Mouse (Mus musculus) mesoderm, embryonic 11.5 days (tissue): ENCODE measurements around the gene Kcns1.

Experiments used
- DNase-seq: peaks from one replicate; pipeline ENCODE4 v3.0.0-alpha.2; 2012; ENCODE audit warnings: low read depth, low spot score

The Kcns1 gene

DNA sequence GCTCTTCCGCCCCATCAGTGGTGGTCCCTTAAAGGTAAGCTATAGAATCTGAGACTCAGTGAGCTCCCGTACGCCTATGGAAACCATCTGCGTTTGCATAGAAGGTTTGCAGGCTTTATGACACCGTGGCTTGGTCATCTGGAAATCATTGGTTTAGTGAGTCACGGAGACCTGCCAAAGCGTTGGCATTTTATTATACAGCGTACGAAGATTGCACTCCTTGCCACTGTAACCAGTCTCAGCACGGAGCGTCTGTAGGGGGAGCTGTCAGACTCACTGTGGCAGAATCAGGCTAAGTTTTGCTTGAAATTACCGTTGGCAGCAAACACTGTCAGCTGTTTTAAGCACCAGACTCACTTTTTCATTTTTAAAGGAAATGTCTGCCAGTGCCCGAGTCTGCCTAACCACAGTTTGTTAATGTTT is 44.4 kb downstream of the Kcns1 start:
- DNase-seq, result no peak

DNA sequence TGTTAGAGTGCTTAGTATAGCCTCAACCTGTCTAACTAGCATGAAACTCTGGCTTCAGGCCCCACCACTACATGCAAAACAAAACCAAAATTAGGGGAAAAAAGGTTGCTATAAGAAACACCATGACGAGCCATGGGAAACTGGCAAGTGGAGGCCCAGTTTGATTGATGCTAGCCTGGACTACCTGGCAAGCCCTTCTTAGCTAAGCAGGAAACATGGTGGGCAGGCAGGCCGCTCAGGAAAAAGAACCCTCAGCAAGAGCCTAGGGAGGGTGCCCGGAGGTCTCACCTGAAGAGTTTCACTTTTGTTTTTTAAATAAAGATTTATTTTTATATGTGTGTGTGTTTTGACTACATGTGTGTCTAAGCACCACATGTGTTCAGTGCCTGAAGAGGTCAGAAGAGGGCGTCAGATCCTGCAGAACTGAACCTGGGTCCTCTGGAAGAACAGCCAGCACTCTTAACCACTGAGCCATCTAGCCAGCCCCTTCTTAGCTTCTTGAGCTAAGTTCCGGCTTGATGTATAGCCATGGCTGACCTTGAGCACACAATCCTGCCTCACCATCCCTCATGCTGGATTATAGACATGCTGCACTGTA is 47.6 kb downstream of the Kcns1 start:
- DNase-seq, result no peak

DNA sequence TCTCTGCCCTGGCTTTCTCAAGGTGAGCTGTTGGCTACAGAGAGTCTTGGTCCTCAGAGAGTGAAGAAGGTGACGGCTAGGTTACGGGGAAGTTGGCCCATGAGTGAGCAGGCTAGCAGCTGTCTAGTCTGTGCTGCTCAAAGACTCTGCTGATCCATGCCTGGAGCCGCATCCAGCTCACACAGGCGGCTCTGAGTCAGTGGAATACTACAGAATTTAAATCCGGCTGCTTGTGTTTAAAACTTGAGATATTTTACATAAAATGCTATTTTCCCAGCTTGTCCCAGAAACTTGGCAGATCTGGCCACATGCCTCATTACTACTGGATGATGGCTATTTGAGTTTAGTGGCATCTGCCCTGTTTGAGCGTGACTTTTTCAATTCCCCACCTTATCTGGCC is 51.4 kb downstream of the Kcns1 start:
- DNase-seq, result no peak

DNA sequence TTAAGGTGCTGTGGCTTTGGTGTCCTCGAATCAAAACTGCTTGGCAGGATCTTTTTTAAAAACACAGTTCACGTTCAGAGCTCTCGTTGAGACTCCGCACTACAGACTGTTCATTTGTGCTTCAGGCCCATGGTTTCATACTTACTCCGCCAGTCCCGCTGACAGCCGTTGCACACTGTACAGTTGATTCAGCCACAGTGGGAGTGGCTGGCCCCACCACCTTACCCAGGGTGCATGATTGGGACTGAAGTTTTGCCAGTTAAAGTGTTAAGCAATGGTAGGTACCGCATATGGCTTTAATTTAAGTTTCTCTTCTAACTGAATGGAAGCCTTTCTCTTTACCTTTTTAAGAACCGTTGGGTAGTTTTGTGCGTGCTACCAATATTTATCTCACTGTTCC is 55.4 kb downstream of the Kcns1 start:
- no peak for DNase-seq

DNA sequence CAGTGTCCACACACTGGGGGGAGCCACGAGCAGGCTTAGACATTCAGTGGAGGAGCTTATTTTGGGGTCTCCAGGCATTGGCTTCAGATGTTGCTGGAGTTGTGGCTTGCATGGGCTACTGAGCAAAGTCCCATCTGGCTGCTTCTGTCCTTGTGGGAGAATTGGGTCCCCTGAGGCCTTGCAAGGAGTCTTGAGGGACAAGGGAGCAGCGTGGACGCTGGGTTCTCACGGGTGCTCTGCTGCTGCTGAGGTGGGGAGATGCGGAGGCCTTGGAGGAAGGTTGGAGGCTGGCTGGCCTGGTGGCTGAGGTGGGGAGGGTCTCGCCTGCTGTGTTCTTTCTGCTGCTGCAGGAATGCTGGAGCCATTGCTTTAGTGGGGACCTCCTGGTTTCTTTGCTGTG is 56.9 kb downstream of the Kcns1 start:
- no peak for DNase-seq
